Mouse (Mus musculus): ENCODE results near the gene Mettl16. TPM values are rescaled to one million over a fixed set of nuclear protein-coding genes. Genes with fewer than 3 reads are reported as not detected.
A peak's percentile ranks its signal among the peaks of the same experiment; 100 is the strongest.

The Mettl16 gene
- polyA plus RNA-seq, 1 experiment from 2014 or later = 41.1 TPM

GRCm38 (mm10) chr11:74832503-74833143 is 62.0 kb downstream of the Mettl16 start:
- H3K4me3 ChIP-seq (replicated peaks; ENCODE audit: low read depth, low read length) = peak overlapping the region; percentile 91
- peak overlapping the region; percentile 87 for H3K4me2 ChIP-seq (ENCODE audit: low read length)
- ATAC-seq (ENCODE audit: low FRiP score, low TSS enrichment) (no peak), DNase-seq (peak; percentile 78)
- H3K27ac ChIP-seq (replicated peaks; ENCODE audit: low read depth, low read length) = peak overlapping the region; percentile 93
- H3K9ac ChIP-seq (replicated peaks; ENCODE audit: low read length) = peak overlapping the region; percentile 87
- no peaks in the 10 kb centered on the region for H3K9me3 ChIP-seq (ENCODE audit: control insufficient read depth, low read length)
- peaks cover 18% of the 10 kb centered on the region for H3K4me1 ChIP-seq (ENCODE audit: control insufficient read depth, insufficient read depth, low read length)
- H3K27me3 ChIP-seq (ENCODE audit: control insufficient read depth, insufficient read depth, low read length) = no peaks in the 10 kb centered on the region
- 0 out of 2 replicates have a peak, but pooled peaks cover 4% of the 10 kb centered on the region for H3K36me3 ChIP-seq (ENCODE audit: control insufficient read depth, insufficient read depth, low read length)
- WGBS = under 1% methylated on average over 26 of the region's 26 CpGs

DNA sequence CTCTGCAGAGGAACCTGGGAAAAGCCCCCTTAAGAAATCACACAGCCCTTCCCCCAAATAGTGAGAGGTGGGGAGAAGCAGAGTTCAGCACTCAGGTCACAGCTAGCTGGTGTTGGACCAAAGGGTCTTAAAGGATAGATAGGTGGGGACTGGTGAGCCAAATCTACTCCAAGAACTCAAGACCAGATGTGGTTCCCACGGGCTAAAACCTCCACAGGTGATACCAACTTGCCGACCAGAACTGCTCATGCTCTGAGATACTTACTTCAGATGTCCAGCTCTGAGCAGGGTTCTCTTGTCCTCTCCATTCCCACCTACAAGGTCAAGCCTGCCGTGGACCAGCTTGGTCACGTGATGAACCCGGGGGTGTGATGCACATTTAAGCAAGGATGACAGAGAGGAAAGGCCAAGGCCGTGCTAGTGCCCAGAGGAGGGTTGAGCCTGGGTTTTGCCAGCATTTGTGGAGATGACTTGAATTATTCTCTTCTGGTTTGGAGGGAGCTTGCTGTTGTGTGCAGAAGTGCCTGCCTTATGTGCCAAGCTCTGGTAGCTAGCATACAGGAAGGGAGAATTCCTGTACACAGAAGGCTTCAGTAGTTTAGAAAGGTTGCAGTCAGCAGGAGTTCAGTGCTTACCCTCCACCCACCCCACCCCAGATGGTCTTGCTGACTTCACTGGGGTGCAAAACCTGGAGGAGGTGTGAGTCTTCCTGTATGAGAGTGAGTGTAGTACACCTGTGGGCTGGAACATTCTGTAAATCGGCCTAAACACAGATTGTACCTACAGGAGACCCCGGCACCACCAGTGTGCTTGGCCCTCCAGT is 63.1 kb downstream of the Mettl16 start:
- Histone ChIP-seq H3K27ac (replicated peaks; ENCODE audit: low read depth, low read length) (no peak overlapping the region), H3K4me3 (replicated peaks; ENCODE audit: low read depth, low read length) (peak overlapping the region; percentile 91), H3K9me3 (ENCODE audit: control insufficient read depth, low read length) (no peaks in the 10 kb centered on the region), H3K4me1 (ENCODE audit: control insufficient read depth, insufficient read depth, low read length) (peaks cover 22% of the 10 kb centered on the region), H3K9ac (replicated peaks; ENCODE audit: low read length) (peak overlapping the region; percentile 87), H3K36me3 (ENCODE audit: control insufficient read depth, insufficient read depth, low read length) (0 out of 2 replicates have a peak, but pooled peaks cover 4% of the 10 kb centered on the region), H3K27me3 (ENCODE audit: control insufficient read depth, insufficient read depth, low read length) (no peaks in the 10 kb centered on the region), H3K4me2 (ENCODE audit: low read length) (peak overlapping the region; percentile 87)
- ATAC-seq (ENCODE audit: low FRiP score, low TSS enrichment) (no peak), DNase-seq (no peak)
- 83% methylated on average over 8 of the region's 8 CpGs for WGBS

DNA sequence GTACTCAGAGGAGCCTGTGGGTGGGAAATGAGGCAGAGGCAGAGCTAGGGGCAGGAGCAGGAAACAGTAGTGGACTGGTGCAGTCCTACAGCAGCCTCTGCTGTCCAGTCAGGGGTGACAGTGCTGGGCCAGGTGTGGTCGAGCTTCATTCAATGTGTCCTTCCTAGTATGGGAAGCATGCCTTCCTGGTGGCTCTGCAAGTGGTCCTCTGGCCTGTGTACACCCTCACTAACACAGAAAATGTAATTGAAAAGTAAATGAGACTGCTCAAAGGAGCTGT is 63.7 kb downstream of the Mettl16 start:
- H3K27me3 ChIP-seq (ENCODE audit: control insufficient read depth, insufficient read depth, low read length) = no peaks in the 10 kb centered on the region
- peaks cover 22% of the 10 kb centered on the region for H3K4me1 ChIP-seq (ENCODE audit: control insufficient read depth, insufficient read depth, low read length)
- H3K4me2 ChIP-seq (ENCODE audit: low read length) = no peak overlapping the region
- H3K4me3 ChIP-seq (replicated peaks; ENCODE audit: low read depth, low read length) = no peak overlapping the region
- H3K9ac ChIP-seq (replicated peaks; ENCODE audit: low read length) = no peak overlapping the region
- DNase-seq (no peak), ATAC-seq (ENCODE audit: low FRiP score, low TSS enrichment) (no peak)
- H3K36me3 ChIP-seq (ENCODE audit: control insufficient read depth, insufficient read depth, low read length) = 0 out of 2 replicates have a peak, but pooled peaks cover 4% of the 10 kb centered on the region
- no peaks in the 10 kb centered on the region for H3K9me3 ChIP-seq (ENCODE audit: control insufficient read depth, low read length)
- WGBS = 76% methylated on average over 1 of the region's 1 CpGs
- no peak overlapping the region for H3K27ac ChIP-seq (replicated peaks; ENCODE audit: low read depth, low read length)

DNA sequence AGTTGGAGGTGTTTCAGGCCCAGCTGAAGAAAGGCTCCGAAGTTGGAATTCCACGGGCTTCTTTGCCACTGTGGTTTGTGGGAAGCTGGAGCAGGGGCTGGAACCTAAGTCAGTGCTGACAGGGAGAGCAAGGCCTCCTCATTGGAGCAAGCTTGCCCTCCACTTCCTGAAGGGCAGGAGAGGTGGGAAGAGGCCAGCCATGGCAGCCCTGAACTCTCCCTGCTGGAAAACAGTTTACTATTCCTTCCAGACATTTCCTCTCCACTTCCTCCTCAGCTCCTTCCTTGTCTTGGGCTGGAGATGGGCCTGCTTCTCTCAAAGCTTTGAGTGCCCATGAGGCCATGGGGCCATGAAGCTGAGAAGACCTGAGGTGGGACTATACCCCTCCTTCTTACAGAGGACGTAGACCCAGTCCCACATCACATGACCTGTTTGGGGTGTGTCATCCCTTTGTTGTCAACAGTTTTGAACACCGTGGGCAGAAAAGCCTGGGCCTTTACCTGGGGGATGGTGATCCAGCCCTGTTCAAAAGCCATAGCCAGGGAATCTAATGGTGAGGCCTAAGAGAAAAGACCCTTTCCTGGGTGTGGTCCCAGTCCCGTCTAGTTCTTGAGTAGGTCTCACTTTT is 64.1 kb downstream of the Mettl16 start:
- Histone ChIP-seq H3K9me3 (ENCODE audit: control insufficient read depth, low read length) (no peaks in the 10 kb centered on the region), H3K27me3 (ENCODE audit: control insufficient read depth, insufficient read depth, low read length) (no peaks in the 10 kb centered on the region), H3K27ac (replicated peaks; ENCODE audit: low read depth, low read length) (no peak overlapping the region), H3K4me1 (ENCODE audit: control insufficient read depth, insufficient read depth, low read length) (peaks cover 22% of the 10 kb centered on the region), H3K36me3 (ENCODE audit: control insufficient read depth, insufficient read depth, low read length) (0 out of 2 replicates have a peak, but pooled peaks cover 4% of the 10 kb centered on the region), H3K9ac (replicated peaks; ENCODE audit: low read length) (no peak overlapping the region), H3K4me3 (replicated peaks; ENCODE audit: low read depth, low read length) (no peak overlapping the region), H3K4me2 (ENCODE audit: low read length) (no peak overlapping the region)
- DNase-seq = no peak
- ATAC-seq (ENCODE audit: low FRiP score, low TSS enrichment) = no peak
- 63% methylated on average over 5 of the region's 5 CpGs for WGBS

DNA sequence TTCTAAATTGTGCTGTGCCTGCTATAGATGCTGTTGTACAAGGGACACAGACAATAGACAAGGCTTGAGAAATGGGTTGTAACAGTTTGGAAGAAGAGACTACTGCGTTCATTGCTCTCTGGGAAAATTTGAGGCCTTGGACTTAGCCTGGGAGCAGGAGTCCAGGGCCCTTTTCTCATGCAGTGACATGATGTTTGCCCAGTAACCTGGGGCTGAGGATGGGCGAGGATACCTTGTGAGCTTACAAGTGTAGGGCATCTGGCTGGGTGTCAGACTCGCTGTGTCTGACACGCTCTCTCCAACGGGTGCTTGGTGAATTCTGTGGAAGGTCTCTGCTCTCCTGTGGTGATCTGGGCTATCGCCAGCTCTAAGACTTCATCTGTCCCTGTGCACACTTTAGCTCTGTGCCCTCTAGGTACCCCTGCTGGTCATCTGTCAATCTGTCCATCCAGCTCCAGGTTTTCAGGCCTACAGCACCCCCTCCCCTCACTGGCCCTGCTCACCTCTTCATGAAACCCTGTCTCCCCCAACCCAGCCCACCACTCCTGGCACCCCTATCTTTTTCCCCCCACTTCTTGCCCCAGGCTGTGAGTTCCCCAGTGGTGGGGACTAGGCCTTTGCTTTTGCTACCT is 65.1 kb downstream of the Mettl16 start:
- Histone ChIP-seq H3K36me3 (ENCODE audit: control insufficient read depth, insufficient read depth, low read length) (0 out of 2 replicates have a peak, but pooled peaks cover 14% of the 10 kb centered on the region), H3K4me1 (ENCODE audit: control insufficient read depth, insufficient read depth, low read length) (peaks cover 22% of the 10 kb centered on the region), H3K4me2 (ENCODE audit: low read length) (no peak overlapping the region), H3K9ac (replicated peaks; ENCODE audit: low read length) (no peak overlapping the region), H3K27me3 (ENCODE audit: control insufficient read depth, insufficient read depth, low read length) (no peaks in the 10 kb centered on the region), H3K4me3 (replicated peaks; ENCODE audit: low read depth, low read length) (no peak overlapping the region), H3K27ac (replicated peaks; ENCODE audit: low read depth, low read length) (no peak overlapping the region), H3K9me3 (ENCODE audit: control insufficient read depth, low read length) (no peaks in the 10 kb centered on the region)
- 86% methylated on average over 6 of the region's 6 CpGs for WGBS
- DNase-seq (no peak), ATAC-seq (ENCODE audit: low FRiP score, low TSS enrichment) (no peak)

DNA sequence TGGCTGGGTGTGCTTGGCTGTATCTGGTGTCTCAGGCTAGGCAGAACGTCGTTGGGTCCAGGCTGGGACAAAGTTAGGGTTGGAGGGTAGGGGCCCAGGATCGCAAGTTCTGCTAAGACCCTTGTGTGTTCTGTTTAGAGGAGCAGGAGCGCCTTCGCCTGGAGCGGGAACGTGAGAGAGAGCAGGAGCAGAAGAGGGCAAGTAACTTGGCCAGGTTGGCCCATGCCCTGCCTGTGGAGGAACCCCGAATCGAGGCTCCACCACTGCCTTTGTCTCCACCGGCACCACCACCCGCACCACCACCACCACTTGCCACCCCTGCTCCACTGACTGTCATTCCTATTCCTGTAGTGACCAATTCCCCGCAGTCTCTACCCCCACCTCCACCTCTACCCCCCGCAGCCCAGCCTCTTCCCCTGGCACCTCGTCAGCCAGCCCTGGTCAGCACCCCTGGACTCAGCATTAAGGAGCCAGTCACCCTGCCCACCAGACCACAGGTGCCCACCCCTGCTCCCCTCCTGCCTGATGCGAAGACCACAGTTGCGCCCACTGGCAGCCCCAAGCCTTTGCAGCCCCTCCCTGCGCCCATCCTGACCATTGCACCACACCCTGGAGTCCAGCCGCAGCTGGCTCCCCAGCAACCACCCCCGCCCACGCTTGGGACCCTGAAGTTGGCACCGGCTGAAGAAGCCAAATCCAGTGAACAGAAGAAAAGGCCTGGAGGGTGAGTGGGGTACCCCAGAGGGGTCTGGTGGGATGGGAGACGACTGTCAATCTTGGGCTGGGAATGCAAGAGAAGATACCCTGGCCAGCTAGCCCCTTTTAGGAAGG is 65.8 kb downstream of the Mettl16 start:
- no peak overlapping the region for H3K4me2 ChIP-seq (ENCODE audit: low read length)
- H3K36me3 ChIP-seq (ENCODE audit: control insufficient read depth, insufficient read depth, low read length) = 0 out of 2 replicates have a peak, but pooled peaks cover 15% of the 10 kb centered on the region
- no peak overlapping the region for H3K9ac ChIP-seq (replicated peaks; ENCODE audit: low read length)
- no peaks in the 10 kb centered on the region for H3K9me3 ChIP-seq (ENCODE audit: control insufficient read depth, low read length)
- H3K27ac ChIP-seq (replicated peaks; ENCODE audit: low read depth, low read length) = no peak overlapping the region
- no peak for DNase-seq
- ATAC-seq (ENCODE audit: low FRiP score, low TSS enrichment) = no peak
- WGBS = 93% methylated on average over 22 of the region's 22 CpGs
- H3K27me3 ChIP-seq (ENCODE audit: control insufficient read depth, insufficient read depth, low read length) = no peaks in the 10 kb centered on the region
- H3K4me3 ChIP-seq (replicated peaks; ENCODE audit: low read depth, low read length) = no peak overlapping the region
- peaks cover 22% of the 10 kb centered on the region for H3K4me1 ChIP-seq (ENCODE audit: control insufficient read depth, insufficient read depth, low read length)

- Histone ChIP-seq H3K9me3 (ENCODE audit: control insufficient read depth, low read length) (no peaks in the 10 kb centered on the region), H3K4me3 (replicated peaks; ENCODE audit: low read depth, low read length) (peak overlapping the region; percentile 49), H3K9ac (replicated peaks; ENCODE audit: low read length) (peak overlapping the region; percentile 59; the same call in 1 of the 2 replicates), H3K36me3 (ENCODE audit: control insufficient read depth, insufficient read depth, low read length) (peaks cover 18% of the 10 kb centered on the region; the same call in 1 of the 2 replicates), H3K27me3 (ENCODE audit: control insufficient read depth, insufficient read depth, low read length) (no peaks in the 10 kb centered on the region), H3K4me2 (ENCODE audit: low read length) (peak overlapping the region; percentile 80), H3K27ac (replicated peaks; ENCODE audit: low read depth, low read length) (peak overlapping the region; percentile 89), H3K4me1 (ENCODE audit: control insufficient read depth, insufficient read depth, low read length) (peaks cover 22% of the 10 kb centered on the region)
- 46% methylated on average over 16 of the region's 16 CpGs for WGBS
- ATAC-seq (ENCODE audit: low FRiP score, low TSS enrichment) = no peak
- no peak for DNase-seq
These were observed 66.5 kb downstream of the Mettl16 start for GRCm38 (mm10) chr11:74837056-74837693.
